Mouse (Mus musculus): ENCODE data around the gene Rplp2. TPM values are rescaled to one million over a fixed set of nuclear protein-coding genes. Genes with fewer than 3 reads are reported as not detected.
"Not testable (repeated sequence)": the region's sequence is repeated elsewhere in the genome, so short reads cannot be mapped to it uniquely, and the experiment has no call there.

Rplp2 gene
- 684 and 749 TPM in 2 replicates for polyA plus RNA-seq (2015; fragmentation: Nextera tagmentation; extraction: Ambion mirVana)

DNA sequence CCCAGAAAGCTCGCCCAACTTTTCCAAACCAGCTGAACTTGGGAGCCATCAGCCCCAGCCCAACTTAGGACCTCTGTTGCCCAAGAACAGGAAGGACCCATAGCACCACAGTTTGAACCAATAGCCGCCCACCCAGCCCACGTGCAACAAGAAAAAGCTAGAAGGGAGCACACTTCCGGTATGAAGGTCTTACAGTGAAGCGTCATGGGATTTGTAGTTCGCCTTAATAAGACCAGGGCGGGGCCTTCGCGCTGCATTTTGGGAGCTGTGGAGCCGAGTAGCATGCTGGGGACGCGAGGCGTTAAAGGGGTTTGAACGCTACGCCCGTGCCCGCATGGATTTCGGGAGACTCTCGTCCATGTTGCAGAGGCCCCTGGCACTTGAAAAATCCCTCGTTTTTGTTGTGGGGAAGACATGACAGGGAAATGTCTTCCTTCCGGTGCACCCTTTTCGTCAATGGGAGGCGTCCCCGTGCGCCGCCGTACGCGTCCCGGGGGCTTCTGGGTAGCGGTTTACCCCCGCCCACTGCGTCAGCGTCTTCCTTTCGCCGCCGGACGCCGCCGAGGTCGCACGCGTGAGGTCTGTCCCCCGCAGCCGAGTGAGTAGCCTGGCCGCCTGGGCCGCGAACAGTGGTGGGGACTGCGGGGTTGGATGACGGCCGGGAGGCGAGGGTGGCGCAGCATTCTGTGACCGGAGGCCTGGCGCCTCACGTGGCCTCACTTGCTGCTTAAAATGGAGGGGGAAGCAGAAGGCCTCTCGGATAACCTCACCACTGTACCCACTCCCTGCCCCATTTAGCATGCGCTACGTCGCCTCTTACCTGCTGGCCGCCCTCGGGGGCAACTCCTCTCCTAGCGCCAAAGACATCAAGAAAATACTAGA lies at the start of gene Rplp2:
Gene Rplp2 (plus strand): TSS at position 261 of the 882 bp plus-strand sequence.
- Histone ChIP-seq H3K9ac (replicated peaks; ENCODE audit: low read depth, low read length) (peak within 1 kb of the TSS; percentile 83), H3K4me2 (ENCODE audit: low read length) (peak within 1 kb of the TSS; percentile 70), H3K27me3 (replicated peaks; ENCODE audit: control insufficient read depth, insufficient read depth, low read length) (no peaks in the 10 kb centered on the region), H3K4me1 (replicated peaks; ENCODE audit: control insufficient read depth, insufficient read depth, low read length) (peaks cover 26% of the 10 kb centered on the region), H3K9me3 (ENCODE audit: control insufficient read depth, low read length) (no peaks in the 10 kb centered on the region), H3K4me3 (replicated peaks; ENCODE audit: low read length) (peak within 1 kb of the TSS; percentile 86), H3K36me3 (ENCODE audit: control insufficient read depth, insufficient read depth) (peaks cover 12% of the 10 kb centered on the region), H3K27ac (ENCODE audit: low read length) (peak within 1 kb of the TSS; percentile 89)
- peak; percentile 95 for ATAC-seq
- under 1% methylated on average over 63 of the region's 63 CpGs for WGBS

DNA sequence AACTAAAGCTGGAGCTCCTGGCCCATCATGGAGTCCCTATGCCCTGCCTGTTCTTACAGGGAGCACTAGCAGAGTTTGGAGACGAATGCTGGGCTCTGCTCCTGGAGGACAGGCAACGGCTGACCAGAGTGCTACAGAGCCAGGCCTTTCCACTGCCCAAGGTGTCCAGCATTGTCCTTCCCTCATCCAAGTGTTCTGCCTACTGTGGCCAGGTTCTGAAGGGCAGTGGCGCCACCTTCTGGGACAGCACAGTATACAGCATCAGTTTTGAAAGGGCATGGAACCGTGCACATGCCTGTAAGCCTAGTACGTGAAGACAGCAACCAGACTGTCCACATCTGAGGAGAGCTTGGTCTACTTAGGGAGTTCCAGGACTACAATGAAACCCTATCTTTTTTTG lies 43.9 kb upstream of the Rplp2 start:
- ATAC-seq, result 0 out of 2 replicates have a peak, but pooled peaks have one; percentile 31
- no peak overlapping the region for H3K4me3 ChIP-seq (replicated peaks; ENCODE audit: low read length)

DNA sequence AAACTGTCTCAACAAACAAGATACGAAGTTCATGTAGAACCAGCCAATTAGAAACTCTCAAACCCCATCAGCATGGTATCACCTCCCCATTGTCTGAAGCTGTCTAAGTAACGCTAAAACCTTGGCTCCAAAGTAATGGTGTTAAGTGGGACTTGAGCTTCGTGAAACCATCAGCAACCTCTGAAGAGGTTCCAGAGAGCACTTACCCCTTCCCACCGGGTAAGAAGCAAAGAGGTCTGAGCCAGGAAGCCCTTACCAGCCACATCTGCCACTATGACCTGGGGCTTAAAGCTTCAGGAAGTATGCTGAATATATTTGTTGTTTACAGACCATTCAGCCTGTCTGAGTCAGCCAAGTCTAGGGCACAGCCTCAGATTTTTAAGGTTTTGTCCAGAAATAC lies 41.7 kb upstream of the Rplp2 start:
- Histone ChIP-seq H3K9ac (replicated peaks; ENCODE audit: low read depth, low read length) (no peak overlapping the region), H3K4me1 (replicated peaks; ENCODE audit: control insufficient read depth, insufficient read depth, low read length) (peaks cover 5% of the 10 kb centered on the region), H3K27me3 (replicated peaks; ENCODE audit: control insufficient read depth, insufficient read depth, low read length) (no peaks in the 10 kb centered on the region), H3K9me3 (ENCODE audit: control insufficient read depth, low read length) (no peaks in the 10 kb centered on the region), H3K4me3 (replicated peaks; ENCODE audit: low read length) (no peak overlapping the region), H3K4me2 (ENCODE audit: low read length) (no peak overlapping the region), H3K27ac (ENCODE audit: low read length) (no peak overlapping the region), H3K36me3 (ENCODE audit: control insufficient read depth, insufficient read depth) (peaks cover 9% of the 10 kb centered on the region)
- no peak for ATAC-seq
- 80% methylated on average over 4 of the region's 4 CpGs for WGBS

More for the DNA sequence above, 43.9 kb upstream of the Rplp2 start:
- Histone ChIP-seq H3K36me3 (ENCODE audit: control insufficient read depth, insufficient read depth) (peaks cover 17% of the 10 kb centered on the region; the same call in 1 of the 2 replicates), H3K27me3 (replicated peaks; ENCODE audit: control insufficient read depth, insufficient read depth, low read length) (no peaks in the 10 kb centered on the region), H3K9ac (replicated peaks; ENCODE audit: low read depth, low read length) (no peak overlapping the region), H3K9me3 (ENCODE audit: control insufficient read depth, low read length) (no peaks in the 10 kb centered on the region), H3K4me2 (ENCODE audit: low read length) (no peak overlapping the region), H3K4me1 (replicated peaks; ENCODE audit: control insufficient read depth, insufficient read depth, low read length) (no peaks in the 10 kb centered on the region), H3K27ac (ENCODE audit: low read length) (no peak overlapping the region)
- 42% methylated on average over 5 of the region's 5 CpGs for WGBS

GRCm38 (mm10) chr7:141407670-141408069 lies 39.5 kb upstream of the Rplp2 start:
- not testable (repeated sequence) for H3K9me3 ChIP-seq (ENCODE audit: control insufficient read depth, low read length); H3K4me3 ChIP-seq (replicated peaks; ENCODE audit: low read length); H3K4me1 ChIP-seq (replicated peaks; ENCODE audit: control insufficient read depth, insufficient read depth, low read length); H3K27me3 ChIP-seq (replicated peaks; ENCODE audit: control insufficient read depth, insufficient read depth, low read length); H3K27ac ChIP-seq (ENCODE audit: low read length); H3K9ac ChIP-seq (replicated peaks; ENCODE audit: low read depth, low read length); H3K36me3 ChIP-seq (ENCODE audit: control insufficient read depth, insufficient read depth); H3K4me2 ChIP-seq (ENCODE audit: low read length); ATAC-seq
- 96% methylated on average over 7 of the region's 7 CpGs for WGBS

GRCm38 (mm10) chr7:141408833-141409232 lies 38.3 kb upstream of the Rplp2 start:
- no peaks in the 10 kb centered on the region for H3K27me3 ChIP-seq (replicated peaks; ENCODE audit: control insufficient read depth, insufficient read depth, low read length)
- H3K27ac ChIP-seq (ENCODE audit: low read length), result no peak overlapping the region
- peaks cover 12% of the 10 kb centered on the region for H3K4me1 ChIP-seq (replicated peaks; ENCODE audit: control insufficient read depth, insufficient read depth, low read length)
- H3K4me3 ChIP-seq (replicated peaks; ENCODE audit: low read length), result no peak overlapping the region
- no peak overlapping the region; the same call in 1 of the 2 replicates for H3K4me2 ChIP-seq (ENCODE audit: low read length)
- H3K9me3 ChIP-seq (ENCODE audit: control insufficient read depth, low read length), result no peaks in the 10 kb centered on the region
- H3K9ac ChIP-seq (replicated peaks; ENCODE audit: low read depth, low read length), result peak overlapping the region; percentile 15; the same call in 1 of the 2 replicates
- 10% methylated on average over 11 of the region's 11 CpGs for WGBS
- ATAC-seq, result peak; percentile 67
- no peaks in the 10 kb centered on the region; the same call in none of the 2 replicates for H3K36me3 ChIP-seq (ENCODE audit: control insufficient read depth, insufficient read depth)

GRCm38 (mm10) chr7:141410631-141411030 lies 36.5 kb upstream of the Rplp2 start:
- peaks cover 12% of the 10 kb centered on the region for H3K4me1 ChIP-seq (replicated peaks; ENCODE audit: control insufficient read depth, insufficient read depth, low read length)
- H3K27ac ChIP-seq (ENCODE audit: low read length), result no peak overlapping the region
- no peak overlapping the region for H3K4me2 ChIP-seq (ENCODE audit: low read length)
- no peak overlapping the region for H3K9ac ChIP-seq (replicated peaks; ENCODE audit: low read depth, low read length)
- ATAC-seq, result no peak
- H3K27me3 ChIP-seq (replicated peaks; ENCODE audit: control insufficient read depth, insufficient read depth, low read length), result no peaks in the 10 kb centered on the region
- no peaks in the 10 kb centered on the region for H3K9me3 ChIP-seq (ENCODE audit: control insufficient read depth, low read length)
- no peak overlapping the region for H3K4me3 ChIP-seq (replicated peaks; ENCODE audit: low read length)
- 94% methylated on average over 8 of the region's 8 CpGs for WGBS
- no peaks in the 10 kb centered on the region; the same call in none of the 2 replicates for H3K36me3 ChIP-seq (ENCODE audit: control insufficient read depth, insufficient read depth)

- H3K9me3 ChIP-seq (ENCODE audit: control insufficient read depth, low read length), result no peaks in the 10 kb centered on the region
- ATAC-seq, result no peak
- no peak overlapping the region for H3K9ac ChIP-seq (replicated peaks; ENCODE audit: low read depth, low read length)
- no peak overlapping the region for H3K27ac ChIP-seq (ENCODE audit: low read length)
- peaks cover 12% of the 10 kb centered on the region for H3K4me1 ChIP-seq (replicated peaks; ENCODE audit: control insufficient read depth, insufficient read depth, low read length)
- WGBS, result 100% methylated on average over 1 of the region's 1 CpGs
- no peak overlapping the region for H3K4me3 ChIP-seq (replicated peaks; ENCODE audit: low read length)
- H3K4me2 ChIP-seq (ENCODE audit: low read length), result no peak overlapping the region
- H3K27me3 ChIP-seq (replicated peaks; ENCODE audit: control insufficient read depth, insufficient read depth, low read length), result no peaks in the 10 kb centered on the region
- no peaks in the 10 kb centered on the region; the same call in none of the 2 replicates for H3K36me3 ChIP-seq (ENCODE audit: control insufficient read depth, insufficient read depth)
These were observed 35.5 kb upstream of the Rplp2 start for GRCm38 (mm10) chr7:141411667-141412066.

- ATAC-seq, result no peak; the same call in 1 of the 2 replicates
- 1% methylated on average over 16 of the region's 16 CpGs for WGBS
- peak overlapping the region; percentile 76 for H3K27ac ChIP-seq (ENCODE audit: low read length)
- H3K27me3 ChIP-seq (replicated peaks; ENCODE audit: control insufficient read depth, insufficient read depth, low read length), result no peaks in the 10 kb centered on the region
- H3K4me3 ChIP-seq (replicated peaks; ENCODE audit: low read length), result peak overlapping the region; percentile 88
- H3K9me3 ChIP-seq (ENCODE audit: control insufficient read depth, low read length), result no peaks in the 10 kb centered on the region
- peak overlapping the region; percentile 62 for H3K4me2 ChIP-seq (ENCODE audit: low read length)
- H3K36me3 ChIP-seq (ENCODE audit: control insufficient read depth, insufficient read depth), result no peaks in the 10 kb centered on the region; the same call in 1 of the 2 replicates
- H3K4me1 ChIP-seq (replicated peaks; ENCODE audit: control insufficient read depth, insufficient read depth, low read length), result peaks cover 12% of the 10 kb centered on the region
- peak overlapping the region; percentile 92 for H3K9ac ChIP-seq (replicated peaks; ENCODE audit: low read depth, low read length)
These were observed 33.8 kb upstream of the Rplp2 start for GRCm38 (mm10) chr7:141413331-141413730.

GRCm38 (mm10) chr7:141413809-141414584 lies 33.2 kb upstream of the Rplp2 start, which contains the start of gene Gatd1:
Gene Gatd1, minus strand, starts transcription at chr7:141414136.
- Histone ChIP-seq H3K9me3 (ENCODE audit: control insufficient read depth, low read length) (no peaks in the 10 kb centered on the region), H3K4me3 (replicated peaks; ENCODE audit: low read length) (peak within 1 kb of the TSS; percentile 88), H3K27me3 (replicated peaks; ENCODE audit: control insufficient read depth, insufficient read depth, low read length) (no peaks in the 10 kb centered on the region), H3K4me2 (ENCODE audit: low read length) (peak within 1 kb of the TSS; percentile 77), H3K36me3 (ENCODE audit: control insufficient read depth, insufficient read depth) (no peaks in the 10 kb centered on the region; the same call in 1 of the 2 replicates), H3K4me1 (replicated peaks; ENCODE audit: control insufficient read depth, insufficient read depth, low read length) (peaks cover 11% of the 10 kb centered on the region), H3K9ac (replicated peaks; ENCODE audit: low read depth, low read length) (peak within 1 kb of the TSS; percentile 92), H3K27ac (ENCODE audit: low read length) (peak within 1 kb of the TSS; percentile 76)
- under 1% methylated on average over 51 of the region's 56 CpGs for WGBS
- ATAC-seq, result peak; percentile 83
